Comparison of ENCODE assay signal across 17 mouse cellular contexts in the genomic region with DNA sequence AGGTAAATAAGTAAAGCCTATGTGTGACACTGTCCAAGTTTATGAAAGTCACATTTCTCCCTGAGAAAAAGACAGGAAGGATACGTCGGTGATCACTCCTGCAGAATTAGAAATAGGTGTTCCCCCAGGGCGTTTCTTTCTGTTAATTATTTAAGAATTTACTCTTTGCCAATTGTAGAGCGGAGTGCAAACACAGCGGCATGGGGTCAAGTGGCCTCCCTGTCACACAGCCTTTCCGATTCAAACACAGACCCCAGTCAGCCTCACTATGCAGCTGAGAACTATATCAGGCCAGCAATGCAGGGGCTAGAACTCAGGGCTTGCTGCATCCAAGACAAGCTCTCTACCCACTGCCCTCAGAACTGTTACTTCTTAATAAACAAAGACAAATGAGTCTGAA. TPM values are rescaled to one million over a fixed set of nuclear protein-coding genes. Genes with fewer than 3 reads are reported as not detected.
DNase-seq lines count a peak whose midpoint lies in the region; ATAC-seq and TF ChIP-seq lines count a peak whose summit lies in the region.
"Had no signal": no experiment of that assay in that cellular context is flagged by ENCODE, and none has a peak within 500 bp of the region (broad histone marks: within the 10 kb centered on the region; RNA-seq: fewer than 3 reads in every experiment).

No protein-coding gene starts in this region.

- DNase-seq in kidney, postnatal 25 days, result peak; percentile 50 to 66
- DNase-seq in kidney, postnatal 10 days, result no peak
- peak; percentile 42 for DNase-seq in lung, embryonic 14.5 days
- DNase-seq in lung, postnatal 4 days, result no peak
- peak; percentile 22 for DNase-seq in lung, postnatal 25 days (ENCODE audit: low spot score)
- no peak for DNase-seq in thymus, postnatal 25 days
- no peak for DNase-seq in forebrain, embryonic 10.5 days (ENCODE audit: extremely low spot score, low spot score)
- DNase-seq: adrenal gland, adult 8-10 months; adrenal gland, postnatal 36 days; cerebellum, adult 2 months; cerebellum, postnatal 10 days; gastrocnemius, adult 2 months; gastrocnemius, postnatal 25 days had no signal

- H3K27me3 ChIP-seq in lung, embryonic 14.5 days (ENCODE audit: insufficient read depth, low read length), result no peaks in the 10 kb centered on the region
- no peaks in the 10 kb centered on the region for H3K27me3 ChIP-seq in forebrain, embryonic 10.5 days (ENCODE audit: poor library complexity, severe bottlenecking)
- H3K27me3 ChIP-seq: heart, embryonic 12.5 days had no signal

- H3K4me1 ChIP-seq in lung, embryonic 14.5 days (ENCODE audit: insufficient read depth), result no peaks in the 10 kb centered on the region; the same call in 1 of the 2 replicates
- peaks cover 51% of the 10 kb centered on the region for H3K4me1 ChIP-seq in forebrain, embryonic 10.5 days

- WGBS in lung, embryonic 14.5 days, result 55% methylated on average over 6 of the region's 6 CpGs
- 90% methylated on average over 6 of the region's 6 CpGs for WGBS in forebrain, embryonic 10.5 days

- no peaks in the 10 kb centered on the region for H3K9me3 ChIP-seq in lung, embryonic 14.5 days (ENCODE audit: low read depth, low read length)
- H3K9me3 ChIP-seq in forebrain, embryonic 10.5 days, result peaks cover 11% of the 10 kb centered on the region; the same call in 1 of the 2 replicates
- H3K9me3 ChIP-seq: hindbrain, embryonic 10.5 days had no signal

- no peaks in the 10 kb centered on the region for H3K36me3 ChIP-seq in lung, embryonic 14.5 days (ENCODE audit: insufficient read depth)
- peaks cover 17% of the 10 kb centered on the region for H3K36me3 ChIP-seq in forebrain, embryonic 10.5 days (replicated peaks)
- H3K36me3 ChIP-seq: embryonic facial prominence, embryonic 10.5 days; heart, embryonic 12.5 days; hindbrain, embryonic 10.5 days had no signal

- no peak for ATAC-seq in lung, embryonic 14.5 days (ENCODE audit: insufficient read depth)
- ATAC-seq: forebrain, embryonic 14.5 days had no signal

- H3K27ac ChIP-seq in lung, embryonic 14.5 days (ENCODE audit: low read depth), result no peak overlapping the region
- H3K27ac ChIP-seq in forebrain, embryonic 10.5 days, result no peak overlapping the region
- H3K27ac ChIP-seq: embryonic facial prominence, embryonic 10.5 days; gastrocnemius, adult 2 months; hindbrain, embryonic 10.5 days had no signal

- H3K4me3 ChIP-seq in lung, embryonic 14.5 days (ENCODE audit: low read depth, low read length), result no peak overlapping the region
- H3K4me3 ChIP-seq in forebrain, embryonic 10.5 days, result no peak overlapping the region
- H3K4me3 ChIP-seq: embryonic facial prominence, embryonic 10.5 days; gastrocnemius, adult 2 months; heart, embryonic 12.5 days; hindbrain, embryonic 10.5 days had no signal

- H3K9ac ChIP-seq in lung, embryonic 14.5 days, result no peak overlapping the region
- H3K9ac ChIP-seq: heart, embryonic 12.5 days had no signal

- H3K4me2 ChIP-seq in lung, embryonic 14.5 days, result no peak overlapping the region
- H3K4me2 ChIP-seq: heart, embryonic 12.5 days had no signal

- no peak for TF ChIP-seq CTCF in lung, embryonic 14.5 days (IDR thresholded peaks at IDR 0.05; ENCODE audit: low read depth)

RNA-seq across cellular contexts. Expression of a gene that starts 35.1 kb away (rescaled TPM):
- polyA plus RNA-seq in lung, embryonic 14.5 days (2014; fragmentation: Nextera tagmentation; extraction: Ambion mirVana), result 9.5 and 10.3 TPM in 2 replicates
- 27.7 and 28.3 TPM in 2 replicates for polyA plus RNA-seq in forebrain, embryonic 10.5 days (2016; fragmentation: Nextera tagmentation; extraction: Ambion mirVana)

Comparison
In these comparisons a context has a peak if more than half of its experiments do, and no peak if none do; other contexts are left out.
1. DNase-seq: peak in kidney, postnatal 25 days (2 of 2), lung, embryonic 14.5 days (single experiment) and lung, postnatal 25 days (single experiment); none in kidney, postnatal 10 days (single experiment), lung, postnatal 4 days (0 of 2), thymus, postnatal 25 days (single experiment) and forebrain, embryonic 10.5 days (single experiment).